28 mouse cellular contexts compared by ENCODE assay signal in genomic region chr10:37015729-37016128, GRCm38 (mm10). TPM values are rescaled to one million over a fixed set of nuclear protein-coding genes. Genes with fewer than 3 reads are reported as not detected.
A peak's percentile ranks its signal among the peaks of the same experiment; 100 is the strongest.
DNase-seq lines count a peak whose midpoint lies in the region; ATAC-seq and TF ChIP-seq lines count a peak whose summit lies in the region.
"Had no signal": no experiment of that assay in that cellular context is flagged by ENCODE, and none has a peak within 500 bp of the region (broad histone marks: within the 10 kb centered on the region; RNA-seq: fewer than 3 reads in every experiment).

No protein-coding gene starts in this region.

- no peaks in the 10 kb centered on the region for H3K9me3 ChIP-seq in intestine, embryonic 14.5 days (ENCODE audit: control insufficient read depth, low read length)
- H3K9me3 ChIP-seq in intestine, postnatal 0 days (ENCODE audit: control insufficient read depth) = no peaks in the 10 kb centered on the region
- H3K9me3 ChIP-seq in ES-Bruce4 (replicated peaks; ENCODE audit: control insufficient read depth, insufficient read depth, low read length, poor library complexity, severe bottlenecking) = no peaks in the 10 kb centered on the region
- H3K9me3 ChIP-seq in lung, postnatal 0 days (ENCODE audit: low read length) = no peaks in the 10 kb centered on the region
- H3K9me3 ChIP-seq: embryonic facial prominence, embryonic 13.5 days; forebrain, embryonic 13.5 days; heart, embryonic 10.5 days; heart, embryonic 13.5 days; hindbrain, embryonic 13.5 days had no signal

- H3K4me2 ChIP-seq in intestine, embryonic 14.5 days (ENCODE audit: low read length) = no peak overlapping the region
- no peak overlapping the region for H3K4me2 ChIP-seq in intestine, postnatal 0 days (replicated peaks; ENCODE audit: low read depth)
- no peak overlapping the region for H3K4me2 ChIP-seq in lung, postnatal 0 days (replicated peaks; ENCODE audit: low read depth, low read length)
- H3K4me2 ChIP-seq: embryonic facial prominence, embryonic 13.5 days; forebrain, embryonic 13.5 days; heart, embryonic 13.5 days; hindbrain, embryonic 13.5 days had no signal

- no peak overlapping the region for H3K27ac ChIP-seq in intestine, embryonic 14.5 days (ENCODE audit: low read depth)
- H3K27ac ChIP-seq in intestine, postnatal 0 days (ENCODE audit: low read depth, low read length) = no peak overlapping the region
- no peak overlapping the region for H3K27ac ChIP-seq in ES-Bruce4 (ENCODE audit: insufficient read depth, low read length)
- no peak overlapping the region for H3K27ac ChIP-seq in lung, postnatal 0 days (ENCODE audit: low read length)
- H3K27ac ChIP-seq: embryonic facial prominence, embryonic 13.5 days; forebrain, embryonic 13.5 days; gastrocnemius, adult 2 months; heart, embryonic 10.5 days; heart, embryonic 13.5 days; hindbrain, embryonic 13.5 days had no signal

- no peak for DNase-seq in intestine, embryonic 14.5 days (ENCODE audit: low spot score)
- DNase-seq in ES-CJ7 (ENCODE audit: low read depth, low spot score) = peak; percentile 69
- peak; percentile 57 for DNase-seq in ZHBTc4 (ENCODE audit: low read depth, low spot score)
- DNase-seq in heart, adult 8-10 months (ENCODE audit: low spot score) = no peak
- DNase-seq in cerebellum, adult 9-11 months = no peak
- DNase-seq in lung, postnatal 0 days (ENCODE audit: low spot score) = no peak
- DNase-seq: adrenal gland, postnatal 10 days; adrenal gland, postnatal 36 days; cerebellum, adult 18-20 months; cerebellum, adult 9-10 months; cerebellum, postnatal 25 days; forebrain, postnatal 0 days; gastrocnemius, adult 2 months; gastrocnemius, postnatal 14 days; heart, adult 18-20 months; heart, postnatal 14 days; heart, postnatal 4 days; kidney, adult 18-20 months had no signal

- no peak for TF ChIP-seq POLR2A in ES-Bruce4 (IDR thresholded peaks at IDR 0.05; ENCODE audit: insufficient read depth, low read length)

- H3K4me1 ChIP-seq in intestine, embryonic 14.5 days (replicated peaks; ENCODE audit: control insufficient read depth, insufficient read depth, low read length) = no peaks in the 10 kb centered on the region
- H3K4me1 ChIP-seq in intestine, postnatal 0 days (replicated peaks; ENCODE audit: control insufficient read depth, insufficient read depth, low read length) = no peaks in the 10 kb centered on the region
- peaks cover 7% of the 10 kb centered on the region for H3K4me1 ChIP-seq in ES-Bruce4 (ENCODE audit: control insufficient read depth, insufficient read depth, low read length)
- no peaks in the 10 kb centered on the region for H3K4me1 ChIP-seq in lung, postnatal 0 days (ENCODE audit: insufficient read depth, low read depth, low read length)
- H3K4me1 ChIP-seq: embryonic facial prominence, embryonic 13.5 days; forebrain, embryonic 13.5 days; heart, embryonic 10.5 days; heart, embryonic 13.5 days; hindbrain, embryonic 13.5 days had no signal

- 0 out of 2 replicates have a peak, but pooled peaks have one; percentile 43 for ATAC-seq in intestine, embryonic 14.5 days (replicated peaks; ENCODE audit: low FRiP score, low TSS enrichment, low read depth)
- ATAC-seq in intestine, postnatal 0 days = no peak
- no peak for ATAC-seq in lung, postnatal 0 days
- ATAC-seq: CD4-positive, CD25-positive, alpha-beta regulatory T cell, adult 4 months; forebrain, embryonic 13.5 days; forebrain, postnatal 0 days; hindbrain, embryonic 16.5 days had no signal

- peak; percentile 79 for TF ChIP-seq EP300 in ES-Bruce4 (IDR thresholded peaks at IDR 0.05; ENCODE audit: insufficient read depth, low read depth, low read length)
- no peak for TF ChIP-seq EP300 in lung, postnatal 0 days (IDR thresholded peaks at IDR 0.05)

- no peaks in the 10 kb centered on the region for H3K27me3 ChIP-seq in intestine, embryonic 14.5 days (replicated peaks; ENCODE audit: control insufficient read depth, insufficient read depth, low read length)
- H3K27me3 ChIP-seq in intestine, postnatal 0 days (replicated peaks; ENCODE audit: control insufficient read depth, insufficient read depth, low read length) = no peaks in the 10 kb centered on the region
- no peaks in the 10 kb centered on the region for H3K27me3 ChIP-seq in ES-Bruce4 (ENCODE audit: control insufficient read depth, insufficient read depth, low read length, poor library complexity, severe bottlenecking)
- H3K27me3 ChIP-seq in lung, postnatal 0 days (replicated peaks; ENCODE audit: insufficient read depth, low read length) = no peaks in the 10 kb centered on the region
- H3K27me3 ChIP-seq: embryonic facial prominence, embryonic 13.5 days; forebrain, embryonic 13.5 days; heart, embryonic 13.5 days; hindbrain, embryonic 13.5 days had no signal

- TF ChIP-seq CTCF in intestine, postnatal 0 days (IDR thresholded peaks at IDR 0.05; ENCODE audit: low read depth) = no peak
- TF ChIP-seq CTCF in ES-Bruce4 (IDR thresholded peaks at IDR 0.05; ENCODE audit: low read depth, low read length) = no peak
- TF ChIP-seq CTCF in lung, postnatal 0 days (IDR thresholded peaks at IDR 0.05) = no peak

- no peak overlapping the region for H3K9ac ChIP-seq in intestine, embryonic 14.5 days (ENCODE audit: low read length)
- no peak overlapping the region for H3K9ac ChIP-seq in intestine, postnatal 0 days (ENCODE audit: low read depth, low read length)
- H3K9ac ChIP-seq in ES-Bruce4 (ENCODE audit: low read depth, poor library complexity, severe bottlenecking) = no peak overlapping the region
- no peak overlapping the region for H3K9ac ChIP-seq in lung, postnatal 0 days (replicated peaks; ENCODE audit: low read depth)
- H3K9ac ChIP-seq: embryonic facial prominence, embryonic 13.5 days; forebrain, embryonic 13.5 days; forebrain, postnatal 0 days; heart, embryonic 13.5 days; hindbrain, embryonic 13.5 days had no signal

- 51% methylated on average over 2 of the region's 2 CpGs for WGBS in intestine, embryonic 14.5 days
- 19% methylated on average over 2 of the region's 2 CpGs for WGBS in intestine, postnatal 0 days
- WGBS in lung, postnatal 0 days = 32% methylated on average over 2 of the region's 2 CpGs

- no peaks in the 10 kb centered on the region for H3K36me3 ChIP-seq in intestine, embryonic 14.5 days (ENCODE audit: control insufficient read depth, insufficient read depth, low read length)
- no peaks in the 10 kb centered on the region for H3K36me3 ChIP-seq in intestine, postnatal 0 days (ENCODE audit: control insufficient read depth, insufficient read depth)
- no peaks in the 10 kb centered on the region for H3K36me3 ChIP-seq in ES-Bruce4 (ENCODE audit: control insufficient read depth, insufficient read depth, low read length, poor library complexity, severe bottlenecking)
- H3K36me3 ChIP-seq in lung, postnatal 0 days (ENCODE audit: insufficient read depth, low read length) = no peaks in the 10 kb centered on the region
- H3K36me3 ChIP-seq: embryonic facial prominence, embryonic 13.5 days; heart, embryonic 10.5 days; heart, embryonic 13.5 days; hindbrain, embryonic 13.5 days had no signal

- H3K4me3 ChIP-seq in intestine, embryonic 14.5 days (ENCODE audit: low read depth, low read length) = no peak overlapping the region
- H3K4me3 ChIP-seq in intestine, postnatal 0 days (ENCODE audit: low read depth, low read length) = no peak overlapping the region
- H3K4me3 ChIP-seq in ES-Bruce4 (ENCODE audit: low read depth, low read length) = no peak overlapping the region
- no peak overlapping the region for H3K4me3 ChIP-seq in lung, postnatal 0 days (ENCODE audit: low read depth, low read length)
- H3K4me3 ChIP-seq: embryonic facial prominence, embryonic 13.5 days; erythroblast, embryonic 14.5 days; forebrain, embryonic 13.5 days; gastrocnemius, adult 2 months; heart, embryonic 10.5 days; heart, embryonic 13.5 days; hindbrain, embryonic 13.5 days had no signal

RNA-seq across cellular contexts. Expression of gene Hdac2, which starts 41.4 kb away (rescaled TPM):
- polyA plus RNA-seq in intestine, embryonic 14.5 days (2014; fragmentation: Nextera tagmentation; extraction: Ambion mirVana) = 203 and 228 TPM in 2 replicates
- polyA plus RNA-seq in intestine, postnatal 0 days (2015; fragmentation: Nextera tagmentation; extraction: Ambion mirVana) = 63.3 and 68.6 TPM in 2 replicates
- polyA plus RNA-seq in ES-Bruce4 (2011; ENCODE audit: insufficient read depth, insufficient read length, low read depth, missing spikeins) = 148 and 164 TPM in 2 replicates
- total RNA-seq in heart, adult 8-10 months (2022) = 10 to 100 TPM; 42.7 to 49.8 (median 45.5) TPM
- 91.2 and 103 TPM in 2 replicates for polyA plus RNA-seq in lung, postnatal 0 days (2015; fragmentation: Nextera tagmentation; extraction: Ambion mirVana)

Comparison
In these comparisons a context has a peak if more than half of its experiments do, and no peak if none do; other contexts are left out.
1. DNase-seq: peak in ES-CJ7 (single experiment) and ZHBTc4 (single experiment); none in intestine, embryonic 14.5 days (single experiment), heart, adult 8-10 months (single experiment), cerebellum, adult 9-11 months (single experiment) and lung, postnatal 0 days (single experiment).